Mouse (Mus musculus): ENCODE measurements around the gene Trank1. TPM values are rescaled to one million over a fixed set of nuclear protein-coding genes. Genes with fewer than 3 reads are reported as not detected.

Trank1 gene
- total RNA-seq, 2 experiments from 2014 or later, result not detected

DNA sequence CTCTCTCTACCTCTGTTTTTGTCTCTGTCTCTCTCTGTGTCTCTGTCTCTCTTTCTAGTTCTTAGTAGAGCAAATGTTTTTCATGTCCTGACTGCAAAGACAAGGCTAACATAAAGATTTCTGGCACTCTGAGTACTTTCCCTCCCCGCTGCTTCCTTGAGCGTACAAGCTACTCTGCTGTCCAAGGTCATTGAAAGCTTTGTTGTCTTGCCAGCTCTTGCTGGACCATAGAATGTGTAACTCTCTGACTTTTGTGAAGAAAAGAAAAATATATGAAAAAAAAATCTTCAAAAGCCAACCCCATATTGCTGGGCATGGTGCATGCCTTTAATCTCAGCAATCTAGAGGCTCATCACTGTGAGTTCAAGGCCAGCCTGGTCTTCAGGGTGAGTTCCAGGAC is 12.9 kb upstream of the Trank1 start:
- ATAC-seq (replicated peaks; ENCODE audit: poor library complexity, severe bottlenecking), result no peak

GRCm38 (mm10) chr9:111302196-111302831 is 9.2 kb upstream of the Trank1 start:
- no peak for ATAC-seq (replicated peaks; ENCODE audit: poor library complexity, severe bottlenecking)

DNA sequence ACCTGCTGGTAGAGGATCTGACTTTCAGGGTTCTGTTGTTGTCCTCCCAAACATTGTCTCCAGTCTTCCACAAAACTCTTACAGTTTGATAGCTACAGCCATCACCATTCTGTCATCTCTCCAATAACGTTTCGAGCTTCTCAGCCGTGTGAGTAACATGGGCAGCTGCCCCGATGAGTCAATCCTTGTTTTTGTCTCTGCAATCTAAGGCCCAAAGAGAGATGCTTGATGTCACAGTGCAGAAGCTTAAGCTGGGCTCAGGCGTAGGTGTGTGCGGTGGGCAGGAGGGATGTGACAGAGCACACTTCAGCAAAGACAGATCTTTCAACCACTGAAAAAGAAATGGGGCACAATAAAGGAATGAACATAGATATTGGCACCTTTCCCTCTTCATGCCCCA is 7.5 kb upstream of the Trank1 start:
- no peak for ATAC-seq (replicated peaks; ENCODE audit: poor library complexity, severe bottlenecking)

- no peak for ATAC-seq (replicated peaks; ENCODE audit: poor library complexity, severe bottlenecking)
Observed at GRCm38 (mm10) chr9:111306142-111306541, 5.4 kb upstream of the Trank1 start.

DNA sequence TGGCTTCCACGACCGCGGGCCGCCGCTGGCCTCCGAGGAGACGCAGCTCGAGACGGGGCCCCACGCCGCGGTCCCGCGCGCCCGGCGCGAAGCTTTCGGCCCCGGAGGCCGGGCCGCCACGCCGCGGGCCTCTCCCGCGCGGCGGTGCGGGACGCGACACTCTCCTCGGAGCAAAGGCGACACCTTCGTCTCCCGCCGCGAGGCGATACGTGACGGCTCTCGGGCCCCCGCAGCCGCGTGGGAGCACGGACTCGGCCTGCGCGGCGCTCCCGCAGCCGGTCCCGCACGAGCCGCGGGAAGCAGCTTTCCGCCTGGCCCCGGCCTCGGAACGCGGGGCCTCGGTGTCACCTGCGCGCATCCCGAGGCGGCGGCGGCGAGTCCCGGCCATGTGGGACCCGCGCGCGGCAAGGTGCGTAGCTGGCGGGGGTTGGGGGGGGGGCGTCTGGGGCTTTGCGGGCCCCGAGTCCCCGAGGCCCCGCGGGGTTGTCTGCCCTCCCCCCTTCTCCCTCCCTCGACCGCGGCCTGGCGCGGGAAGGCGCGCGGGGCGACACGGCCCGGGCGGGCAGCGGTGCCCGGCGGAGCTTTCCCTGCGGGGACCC is 403 bp downstream of the Trank1 start:
- ATAC-seq (replicated peaks; ENCODE audit: poor library complexity, severe bottlenecking), result no peak

DNA sequence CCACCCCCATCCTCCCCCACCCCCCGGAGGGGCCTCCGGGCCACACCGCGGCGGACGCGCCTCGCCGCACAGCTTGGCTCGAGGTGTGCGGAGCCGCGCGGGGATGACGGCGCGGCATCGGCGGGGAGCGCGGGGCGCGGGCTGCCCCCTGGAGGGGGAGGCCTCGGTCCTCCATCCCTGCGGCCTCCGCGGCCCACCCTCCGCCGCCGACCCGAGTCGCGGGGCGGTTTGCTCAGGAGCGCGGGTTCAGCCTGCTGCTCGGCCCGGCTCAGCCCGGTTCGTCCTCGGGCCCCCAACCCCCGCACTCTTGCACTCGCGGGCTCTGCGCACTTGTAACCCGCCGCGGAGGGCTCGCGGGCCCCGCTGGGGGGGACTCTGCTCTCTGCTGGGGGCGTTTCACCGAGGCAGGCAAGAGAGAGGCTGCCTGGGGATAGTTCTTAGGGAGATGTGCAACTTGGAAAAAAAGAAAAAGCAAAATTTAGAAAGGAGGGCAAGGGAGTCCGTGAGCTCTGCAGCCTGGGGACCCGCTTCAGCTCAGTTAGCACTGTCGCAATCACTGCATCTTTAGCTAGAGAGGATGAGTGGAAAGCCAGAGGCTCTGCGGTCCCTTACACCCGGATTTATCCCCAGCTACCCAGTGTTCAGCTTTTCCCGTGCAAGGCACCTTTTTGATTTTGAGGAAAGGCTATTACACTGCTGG is 1.1 kb downstream of the Trank1 start:
- peak; percentile 26; the same call in 1 of the 2 replicates for ATAC-seq (replicated peaks; ENCODE audit: poor library complexity, severe bottlenecking)

GRCm38 (mm10) chr9:111313299-111313698 is 1.8 kb downstream of the Trank1 start:
- ATAC-seq (replicated peaks; ENCODE audit: poor library complexity, severe bottlenecking), result no peak

DNA sequence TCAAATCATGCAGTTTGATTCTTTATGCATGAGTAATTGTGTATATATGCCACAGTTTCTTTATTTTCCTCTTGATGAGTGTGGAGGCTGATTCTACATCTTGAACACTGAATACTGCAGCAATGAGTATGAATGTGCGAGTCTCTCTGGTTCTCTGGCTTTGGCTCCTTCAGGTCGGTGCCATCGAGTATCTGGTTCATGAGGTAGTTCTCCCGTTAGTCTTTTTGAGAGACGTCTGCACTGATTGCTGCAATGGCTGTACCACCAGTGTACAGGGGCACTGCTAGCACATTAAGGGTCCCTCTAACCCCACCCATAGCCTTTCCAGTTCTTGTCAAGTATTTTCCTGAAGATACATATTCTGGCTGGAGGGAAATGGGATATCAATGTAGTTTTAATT is 2.3 kb downstream of the Trank1 start:
- no peak for ATAC-seq (replicated peaks; ENCODE audit: poor library complexity, severe bottlenecking)

- ATAC-seq (replicated peaks; ENCODE audit: poor library complexity, severe bottlenecking), result peak; percentile 77
Observed at GRCm38 (mm10) chr9:111314219-111314618, 2.7 kb downstream of the Trank1 start.

- no peak for ATAC-seq (replicated peaks; ENCODE audit: poor library complexity, severe bottlenecking)
Observed at GRCm38 (mm10) chr9:111320912-111321311, 9.4 kb downstream of the Trank1 start.

DNA sequence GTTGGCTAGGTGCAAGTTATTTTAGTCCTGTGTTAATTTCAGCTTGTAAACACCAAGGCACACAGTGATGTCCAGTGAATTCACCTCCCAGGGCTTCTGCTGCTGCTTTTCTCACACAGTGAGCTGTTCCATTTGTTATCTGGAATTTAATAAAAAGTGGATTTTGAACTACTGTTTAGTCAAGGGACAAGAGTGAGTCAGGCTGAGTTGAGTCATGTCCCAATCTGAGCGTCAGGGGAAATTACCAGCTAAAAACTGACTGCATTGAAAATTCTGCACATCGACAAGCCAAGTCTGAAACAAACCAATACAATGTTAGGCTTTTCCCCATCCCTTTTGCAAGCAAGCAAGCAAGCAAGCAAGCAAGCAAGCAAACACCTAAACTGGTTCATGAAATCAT is 13.3 kb downstream of the Trank1 start:
- ATAC-seq (replicated peaks; ENCODE audit: poor library complexity, severe bottlenecking), result no peak

GRCm38 (mm10) chr9:111329881-111330280 is 18.3 kb downstream of the Trank1 start:
- ATAC-seq (replicated peaks; ENCODE audit: poor library complexity, severe bottlenecking), result peak; percentile 84

DNA sequence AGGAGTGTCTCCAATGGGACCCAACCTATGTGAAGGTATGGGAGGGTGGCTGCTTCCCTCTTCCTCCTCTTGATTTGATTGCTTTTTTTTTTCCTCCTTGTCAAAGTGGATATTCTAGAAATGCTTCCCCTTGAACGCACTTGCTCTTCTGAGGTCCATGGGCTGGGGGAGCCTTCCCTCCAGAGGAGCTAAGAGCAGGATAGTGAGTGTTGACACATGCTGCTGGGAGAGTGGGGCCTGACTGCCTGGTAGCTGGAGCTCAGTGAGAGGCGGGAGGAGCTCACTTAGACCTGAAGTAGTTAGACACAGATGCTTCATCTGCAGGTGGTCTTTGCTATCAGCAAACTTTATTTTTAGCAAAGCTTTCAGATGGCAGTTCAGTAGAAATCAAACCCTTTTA is 22.3 kb downstream of the Trank1 start:
- no peak for ATAC-seq (replicated peaks; ENCODE audit: poor library complexity, severe bottlenecking)

DNA sequence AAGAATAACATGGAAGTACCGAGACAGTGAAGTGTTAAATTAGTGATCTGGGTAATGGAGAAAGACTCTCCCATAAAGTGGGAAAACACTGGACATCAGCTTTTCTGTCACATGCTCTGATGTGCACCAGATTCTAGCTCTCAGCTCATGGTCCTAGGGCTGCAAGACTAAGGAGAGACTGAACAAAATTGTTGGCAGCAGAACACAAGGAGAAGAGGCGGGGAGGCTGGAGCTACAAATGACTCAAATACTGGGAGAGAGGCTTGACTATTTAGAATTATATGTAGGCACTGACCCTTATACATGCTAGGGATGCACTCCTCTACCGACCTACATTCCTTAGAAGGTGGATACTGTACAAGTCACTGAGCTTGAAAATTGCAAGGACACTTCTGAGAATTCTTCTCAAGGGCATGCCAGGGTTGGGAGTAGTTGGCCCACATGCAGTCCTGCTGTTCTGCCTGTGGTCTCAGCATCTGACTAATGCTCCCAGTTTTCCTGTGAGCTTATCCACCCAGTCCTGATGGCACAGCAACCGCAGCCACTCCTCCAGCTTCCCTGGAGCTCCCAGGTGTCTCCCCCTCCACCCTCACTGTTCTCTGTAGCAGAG is 23.1 kb downstream of the Trank1 start:
- ATAC-seq (replicated peaks; ENCODE audit: poor library complexity, severe bottlenecking), result no peak

GRCm38 (mm10) chr9:111351233-111351632 is 39.7 kb downstream of the Trank1 start:
- ATAC-seq (replicated peaks; ENCODE audit: poor library complexity, severe bottlenecking), result no peak

DNA sequence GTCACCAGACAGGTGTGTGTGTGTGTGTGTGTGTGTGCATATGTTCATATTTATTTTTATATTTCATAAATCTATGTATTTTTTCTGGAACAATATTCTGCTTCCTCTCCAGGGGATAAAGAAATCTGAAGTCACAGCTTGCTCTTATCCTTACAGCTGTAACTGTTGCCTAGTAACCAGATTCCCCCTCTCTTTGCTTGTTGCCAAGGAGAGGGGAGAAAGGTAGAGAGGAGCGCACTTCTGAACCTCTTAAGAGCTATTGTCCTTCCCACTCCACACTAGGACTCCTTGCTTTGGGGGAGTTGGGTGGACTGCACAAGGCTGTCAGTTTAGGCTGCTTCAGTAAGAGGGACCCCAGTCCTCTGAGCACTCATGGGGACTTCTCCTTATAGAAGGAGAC is 40.1 kb downstream of the Trank1 start:
- ATAC-seq (replicated peaks; ENCODE audit: poor library complexity, severe bottlenecking), result no peak

DNA sequence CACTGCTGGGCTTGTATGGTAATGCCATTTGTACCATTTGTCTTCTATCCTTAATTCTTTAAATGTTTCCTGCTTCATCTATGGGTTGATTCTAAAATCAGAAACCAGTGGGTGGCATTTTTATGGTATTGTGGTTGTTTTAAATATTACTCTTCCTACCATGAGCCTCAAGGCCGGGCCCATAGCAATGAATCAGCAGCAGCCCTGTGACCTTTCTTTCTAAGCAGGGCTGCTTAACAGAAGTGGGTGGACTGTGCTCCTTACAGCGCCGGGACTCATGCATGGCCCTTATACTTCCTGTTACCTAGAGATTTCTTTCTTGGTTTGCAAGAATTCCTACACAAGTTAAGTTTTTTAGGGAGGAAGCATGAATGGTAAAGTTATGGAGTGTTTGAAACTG is 41.1 kb downstream of the Trank1 start:
- no peak for ATAC-seq (replicated peaks; ENCODE audit: poor library complexity, severe bottlenecking)

DNA sequence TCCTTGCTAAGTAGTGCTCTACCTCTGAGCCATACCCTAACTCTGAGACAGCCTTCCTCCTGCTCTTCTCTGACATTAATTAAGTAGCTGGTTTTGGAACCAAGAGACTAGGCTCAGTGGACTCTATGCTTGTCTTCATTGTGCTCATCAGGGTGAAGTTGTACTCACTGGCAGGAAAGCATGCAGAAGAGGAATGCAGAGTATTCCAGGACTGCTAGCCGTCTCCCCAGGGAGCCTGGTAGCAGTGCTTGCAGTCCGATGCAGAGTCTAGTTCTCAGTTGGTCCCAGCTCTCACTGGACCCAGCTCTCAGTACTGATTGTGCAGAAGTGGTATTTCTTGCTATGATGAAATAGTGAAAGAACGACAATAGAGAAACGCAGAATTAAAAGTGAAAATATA is 43.5 kb downstream of the Trank1 start:
- ATAC-seq (replicated peaks; ENCODE audit: poor library complexity, severe bottlenecking), result no peak

GRCm38 (mm10) chr9:111356386-111356785 is 44.8 kb downstream of the Trank1 start:
- ATAC-seq (replicated peaks; ENCODE audit: poor library complexity, severe bottlenecking), result no peak; the same call in 1 of the 2 replicates

DNA sequence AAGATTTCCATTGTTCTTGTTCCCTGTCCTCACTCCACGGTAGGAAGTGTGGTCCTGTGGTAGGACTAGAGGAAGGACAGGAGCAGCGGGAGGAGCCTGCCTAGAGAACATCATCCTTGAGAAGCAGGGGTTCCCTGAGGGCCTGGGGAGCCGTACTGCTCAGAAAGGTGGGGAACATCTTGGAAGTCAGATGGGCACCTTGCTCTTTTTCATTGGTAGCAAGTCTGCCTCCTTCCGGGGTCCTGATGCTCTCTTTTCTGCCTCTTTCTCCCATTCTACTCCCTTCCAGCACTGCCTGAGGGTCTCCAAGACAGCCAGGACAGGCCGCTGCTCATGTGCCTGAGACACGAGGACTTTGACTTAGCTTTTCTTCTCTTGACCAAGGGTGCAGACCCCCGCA is 52.1 kb downstream of the Trank1 start:
- ATAC-seq (replicated peaks; ENCODE audit: poor library complexity, severe bottlenecking), result no peak

DNA sequence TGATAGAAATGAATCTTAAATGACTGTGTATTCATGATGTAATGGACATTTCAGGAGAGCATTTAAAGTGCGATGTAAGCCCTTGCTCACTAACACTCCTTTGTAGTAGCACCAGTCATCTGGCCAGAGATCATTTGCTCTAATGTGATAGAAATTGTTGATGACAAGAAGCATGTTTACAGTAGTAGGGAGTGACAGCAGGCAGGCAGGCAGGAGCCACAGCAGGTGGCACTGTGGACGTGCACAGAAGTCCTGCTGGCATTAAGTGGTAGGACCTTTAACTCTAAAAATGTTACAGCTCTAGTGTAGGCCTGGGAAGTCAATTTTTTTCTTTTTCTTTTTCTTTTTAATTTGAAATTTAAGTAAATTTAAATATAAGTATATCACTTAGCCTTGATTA is 56.2 kb downstream of the Trank1 start:
- no peak for ATAC-seq (replicated peaks; ENCODE audit: poor library complexity, severe bottlenecking)
